Mouse (Mus musculus) layer of hippocampus, adult 6 months (tissue): ENCODE results near the gene Ube3c. TPM values are rescaled to one million over a fixed set of nuclear protein-coding genes. Genes with fewer than 3 reads are reported as not detected.

Experiments
- long read RNA-seq, 2 experiments: library from polyadenylated mRNA; unstranded; transcript quantifications; one replicate each; pipeline ENCODE4 v2.0.0; 2019 to 2020
- polyA plus RNA-seq: library from polyadenylated mRNA; unstranded; fragments of <200 nt; fragmentation: Nextera tagmentation; gene quantifications from 2 replicates; pipeline ENCODE4 v1.2.3, GENCODE M21; 2021

Gene Ube3c
- polyA plus RNA-seq, result 14.5 and 14.8 TPM in 2 replicates
- long read RNA-seq, experiment 1, full-length matches to known transcripts, result 6 of 40 reads
- long read RNA-seq, experiment 1, partial matches to known transcripts, result 31 of 40 reads
- long read RNA-seq, experiment 1, other reads (novel, unspliced or antisense), result 3 of 40 reads
- long read RNA-seq, experiment 2, full-length matches to known transcripts, result 46 of 98 reads
- long read RNA-seq, experiment 2, partial matches to known transcripts, result 30 of 98 reads
- long read RNA-seq, experiment 2, other reads (novel, unspliced or antisense), result 22 of 98 reads

GRCm38 (mm10) chr5:29568848-29569377 lies at the start of gene Ube3c:
Gene Ube3c, plus strand, starts transcription at chr5:29569242.

Other genes with a start within 250 kb of the Ube3c start
- gene Lmbr1, start 190.9 kb upstream of the Ube3c start, polyA plus RNA-seq, result 18.7 and 22.4 TPM in 2 replicates
- 6.9 and 7.4 TPM in 2 replicates for gene Nom1, start 134.6 kb upstream of the Ube3c start, polyA plus RNA-seq
- not detected in 2 replicates for gene Mnx1, start 90.8 kb upstream of the Ube3c start, polyA plus RNA-seq
- 260 and 276 TPM in 2 replicates for gene Dnajb6, start 166.4 kb downstream of the Ube3c start, polyA plus RNA-seq
- not detected in 2 replicates for gene Gm5129, start 166.7 kb downstream of the Ube3c start, polyA plus RNA-seq